Mouse (Mus musculus): ENCODE measurements around the gene Gcnt3. TPM values are rescaled to one million over a fixed set of nuclear protein-coding genes. Genes with fewer than 3 reads are reported as not detected.
"Not testable (repeated sequence)": the region's sequence is repeated elsewhere in the genome, so short reads cannot be mapped to it uniquely, and the experiment has no call there.

Gene Gcnt3
- total RNA-seq, 4 experiments from 2014 or later = not detected

DNA sequence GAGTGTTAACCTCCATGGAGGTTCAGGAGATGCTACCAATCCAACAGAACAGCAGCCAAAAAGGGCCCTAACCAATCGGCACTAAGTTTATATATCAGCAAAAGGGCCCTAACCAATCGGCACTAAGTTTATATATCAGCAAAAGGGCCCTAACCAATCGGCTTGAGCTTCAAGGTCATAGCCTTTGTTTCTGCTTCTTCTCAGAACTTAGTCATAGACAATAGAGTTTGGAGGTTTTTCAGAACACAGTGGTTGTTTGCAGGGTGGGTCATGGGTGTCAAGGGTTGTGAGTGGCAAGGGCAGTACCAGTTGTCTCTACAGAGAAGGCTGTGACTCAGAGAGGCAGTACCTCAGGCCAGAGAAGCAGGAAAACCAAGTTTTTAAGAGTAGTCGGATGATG lies 4.2 kb upstream of the Gcnt3 start:
- DNase-seq = peak; percentile 25

DNA sequence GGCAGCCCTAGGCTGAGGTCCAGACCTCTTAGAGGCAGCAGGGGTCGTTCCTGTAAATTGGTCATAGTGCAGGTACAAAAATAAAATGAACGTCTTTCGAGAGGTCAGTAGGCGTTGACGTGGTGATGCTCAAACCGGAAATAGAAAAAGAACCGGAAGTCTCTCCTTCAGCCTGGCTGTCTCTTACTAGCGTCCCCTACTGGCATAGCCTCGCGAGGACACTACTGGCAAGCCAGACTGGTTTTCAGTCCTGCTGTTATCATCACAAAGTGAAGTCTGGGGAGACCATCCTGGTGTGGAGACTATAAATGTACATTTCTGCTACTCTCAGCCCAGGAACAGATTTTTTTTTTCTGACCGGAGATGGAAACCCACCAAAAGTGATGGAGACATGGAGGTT lies 2.7 kb upstream of the Gcnt3 start:
- DNase-seq = no peak

DNA sequence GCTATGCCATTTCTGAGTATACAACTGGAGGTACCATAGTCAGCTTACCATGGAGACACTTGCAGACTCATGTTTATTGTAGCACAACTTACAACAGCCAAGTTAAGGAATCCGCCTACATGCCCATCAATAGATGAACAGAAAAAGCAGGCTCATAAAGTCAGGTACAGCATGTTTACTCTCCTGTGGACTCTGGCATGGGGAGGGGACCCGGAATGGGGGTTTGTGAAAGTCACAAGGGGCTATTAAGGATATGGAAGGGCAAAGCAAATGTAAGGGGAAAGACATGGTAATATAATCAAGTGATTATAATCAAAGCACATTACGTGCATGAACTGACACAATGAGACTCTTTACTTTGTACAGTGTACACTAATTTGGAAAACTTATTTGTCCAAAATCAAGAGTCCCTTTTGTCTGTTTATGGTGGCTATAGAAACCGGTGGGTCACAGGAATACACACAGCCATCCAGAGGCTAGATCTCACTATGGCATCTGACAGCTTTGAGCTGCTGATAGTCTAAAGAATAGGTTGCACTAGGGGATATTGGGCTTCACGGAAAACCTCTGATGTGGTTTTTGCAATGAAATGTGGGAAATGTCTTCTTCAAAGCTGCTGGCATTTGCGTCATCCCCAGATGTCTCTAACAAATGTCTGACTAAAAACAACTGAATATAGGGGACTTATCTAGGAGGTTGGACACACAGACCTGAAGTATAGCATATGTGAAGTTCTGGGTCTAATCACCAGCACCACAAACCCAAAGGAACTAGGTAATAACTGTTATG lies 1.9 kb upstream of the Gcnt3 start:
- DNase-seq = no peak

DNA sequence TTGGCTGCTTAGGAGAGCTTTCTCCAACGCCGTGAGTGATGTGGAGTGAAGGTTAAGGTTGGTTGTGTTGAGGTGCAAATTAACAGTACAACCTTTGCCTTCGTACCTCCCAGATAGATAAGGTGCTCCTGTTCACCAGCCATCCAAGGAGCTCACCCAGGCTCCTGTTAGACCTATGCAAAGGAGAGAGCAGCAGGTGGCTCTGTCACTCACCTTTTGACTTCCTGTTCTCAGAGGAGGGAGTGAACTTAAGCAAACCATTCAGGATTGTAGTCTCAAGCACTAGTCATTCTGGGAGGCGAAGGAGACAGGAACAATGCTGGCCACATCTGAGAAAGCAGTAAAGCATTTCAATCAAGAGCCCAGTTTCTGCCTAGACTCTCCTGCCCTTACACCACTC lies 1.2 kb downstream of the Gcnt3 start:
- no peak for DNase-seq

DNA sequence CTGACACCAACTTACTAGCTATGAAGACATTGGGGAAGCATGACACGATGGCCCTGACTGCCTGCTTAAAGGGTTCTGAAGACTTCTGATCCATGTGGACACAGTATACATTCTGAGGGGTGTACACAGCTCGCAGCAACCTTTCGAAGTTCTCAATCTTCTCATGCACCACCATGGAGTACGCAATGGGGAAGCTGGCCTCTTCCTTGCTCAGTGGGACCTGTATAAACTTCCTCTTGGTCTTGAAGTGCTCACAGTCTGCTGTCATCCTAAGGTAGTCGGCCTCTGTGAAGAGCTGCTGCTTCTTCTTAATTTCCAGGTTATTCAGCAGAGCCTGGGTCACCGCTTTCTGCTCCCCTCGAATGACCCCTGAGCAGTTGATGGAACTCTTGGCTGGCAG lies 3.2 kb downstream of the Gcnt3 start:
- DNase-seq = no peak

DNA sequence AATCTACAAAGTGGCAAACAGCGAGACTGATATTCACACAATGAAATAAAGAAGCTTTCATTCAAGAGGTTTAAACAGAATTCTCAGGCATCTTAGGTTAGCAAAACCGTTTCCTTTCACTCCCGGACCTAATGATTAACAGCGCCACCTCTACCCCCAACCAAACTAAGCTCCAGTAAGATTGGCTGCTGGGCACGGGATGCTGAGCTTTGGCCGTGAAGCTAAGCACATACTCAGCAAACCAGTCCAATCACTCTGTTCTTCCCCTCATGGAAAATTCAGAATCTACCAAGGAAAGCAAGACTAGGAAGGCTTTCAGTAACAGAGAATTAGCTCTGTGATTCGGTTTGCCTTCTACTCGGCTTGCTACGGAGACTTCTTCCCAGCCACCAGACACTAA lies 4.8 kb downstream of the Gcnt3 start:
- DNase-seq = no peak

DNA sequence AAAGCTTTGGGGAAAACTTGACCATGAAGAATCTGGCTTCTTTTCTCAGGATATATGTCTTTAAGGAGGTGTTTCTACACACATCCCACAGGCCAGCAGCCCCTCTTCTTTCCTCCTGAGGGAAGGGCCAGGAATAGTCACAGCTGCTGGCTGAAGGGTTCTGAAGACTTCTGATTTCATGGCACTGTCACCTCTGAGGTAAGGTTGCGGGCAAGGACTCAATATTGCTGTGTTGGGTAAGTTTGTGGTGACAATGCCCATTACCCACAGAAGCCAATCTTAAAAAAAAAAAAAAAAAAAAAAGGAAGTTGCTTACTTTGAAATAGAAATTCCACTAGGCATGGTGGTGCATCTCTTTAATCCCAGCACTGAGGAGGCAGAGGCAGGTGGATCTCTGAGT lies 5.7 kb downstream of the Gcnt3 start:
- no peak for DNase-seq

DNA sequence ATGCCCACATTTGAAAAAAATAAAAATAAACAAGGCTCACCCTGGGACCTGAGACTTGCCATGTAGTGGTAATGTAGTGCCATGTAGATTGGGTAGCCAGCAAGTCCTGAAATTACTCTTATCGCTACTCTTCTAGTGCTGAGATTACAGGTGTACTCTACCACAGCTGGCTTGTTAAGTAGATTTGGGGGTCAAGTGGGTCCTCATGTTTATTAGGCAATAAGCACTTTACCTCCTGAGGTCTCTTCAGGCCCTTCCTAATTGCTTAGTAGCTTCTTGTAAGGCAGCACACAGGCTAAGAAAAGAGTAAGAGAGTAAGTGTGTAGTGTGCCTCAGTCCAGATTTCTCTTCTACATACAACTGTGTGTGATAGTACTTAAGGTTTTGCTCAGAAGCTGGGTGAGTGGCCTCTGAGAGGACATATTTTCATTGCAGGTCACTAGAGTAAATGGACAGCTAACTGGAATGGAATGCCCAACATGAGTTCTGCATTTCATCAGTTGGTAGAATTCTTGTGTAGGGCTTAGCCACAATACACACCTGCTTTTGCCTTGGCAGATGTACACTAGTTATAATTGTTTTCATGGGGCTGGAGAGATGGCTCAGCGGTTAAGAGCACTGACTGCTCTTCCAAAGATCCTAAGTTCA lies 12.4 kb downstream of the Gcnt3 start:
- no peak for DNase-seq

DNA sequence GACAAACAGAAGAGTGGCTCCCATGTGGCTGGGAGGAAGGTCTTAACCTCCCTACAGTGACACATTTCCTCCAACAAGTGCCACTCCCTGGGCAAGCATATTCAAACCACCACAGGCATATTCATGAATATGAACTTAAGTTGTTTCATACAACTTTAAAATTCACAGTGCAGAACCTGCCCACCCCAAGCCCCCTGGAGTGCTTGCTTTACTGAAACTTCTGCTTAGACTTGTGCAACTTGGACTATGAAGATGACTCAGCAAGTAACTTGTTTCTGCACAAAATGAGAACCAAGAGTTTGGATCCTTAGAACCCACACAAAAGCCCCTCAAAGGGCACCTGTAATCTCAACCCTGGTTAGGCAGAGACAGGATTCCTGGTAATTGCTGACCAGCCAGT lies 13.2 kb downstream of the Gcnt3 start:
- no peak for DNase-seq

DNA sequence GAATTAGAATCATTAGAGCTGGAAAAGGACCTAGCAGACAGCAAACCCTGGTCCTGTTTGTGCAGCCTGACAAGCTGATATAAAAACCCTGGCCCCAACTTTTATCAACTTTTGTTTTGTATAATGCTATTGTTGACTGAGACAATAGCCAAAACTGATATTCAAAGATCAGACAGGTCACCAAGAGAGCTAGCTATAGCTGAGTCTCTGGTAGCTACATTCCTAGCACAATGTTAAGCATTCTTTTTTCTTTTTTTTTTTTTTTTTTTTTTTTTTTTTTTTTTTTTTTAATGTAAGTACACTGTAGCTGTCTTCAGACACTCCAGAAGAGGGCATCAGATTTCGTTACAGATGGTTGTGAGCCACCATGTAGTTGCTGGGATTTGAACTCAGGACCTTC lies 14.3 kb downstream of the Gcnt3 start:
- DNase-seq = not testable (repeated sequence)

DNA sequence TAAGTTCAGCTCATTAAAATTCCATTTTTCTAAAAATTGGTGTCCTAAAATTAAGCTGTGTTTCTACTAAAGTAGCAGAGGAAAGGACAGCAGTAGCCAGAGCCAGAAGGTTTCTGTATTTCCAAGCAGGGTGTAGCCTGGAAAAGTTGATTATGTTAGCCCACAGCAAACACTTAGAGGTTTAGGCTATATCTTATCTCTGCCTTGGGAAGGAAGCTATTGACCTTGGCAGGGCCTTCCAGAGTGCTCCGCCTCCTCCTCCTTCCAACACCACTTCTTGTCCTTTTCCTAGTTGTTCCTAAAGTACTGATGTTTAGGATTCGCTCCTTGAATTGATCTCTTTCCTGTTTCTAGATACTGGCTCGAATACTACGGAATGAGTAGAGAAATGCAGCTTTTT lies 15.8 kb downstream of the Gcnt3 start:
- no peak for DNase-seq

DNA sequence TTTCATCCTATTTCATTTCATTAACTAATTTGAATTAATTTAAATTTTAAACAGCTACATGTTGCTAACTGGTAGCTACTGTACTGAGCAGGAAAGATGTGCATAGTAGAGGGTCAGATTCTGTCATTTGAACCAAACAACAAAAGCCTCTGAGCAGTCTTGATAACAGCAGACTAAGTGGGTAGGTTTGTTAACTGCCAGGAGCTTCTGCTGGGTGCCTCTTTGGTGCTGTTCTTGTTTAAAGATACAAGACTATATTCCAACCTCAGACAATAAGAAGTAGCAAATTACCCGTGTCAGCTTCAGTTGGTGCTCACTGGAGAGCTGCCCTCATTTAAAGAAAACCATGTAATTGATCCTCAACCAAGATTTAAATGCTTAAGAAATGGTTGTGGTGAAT lies 16.3 kb downstream of the Gcnt3 start:
- no peak for DNase-seq

DNA sequence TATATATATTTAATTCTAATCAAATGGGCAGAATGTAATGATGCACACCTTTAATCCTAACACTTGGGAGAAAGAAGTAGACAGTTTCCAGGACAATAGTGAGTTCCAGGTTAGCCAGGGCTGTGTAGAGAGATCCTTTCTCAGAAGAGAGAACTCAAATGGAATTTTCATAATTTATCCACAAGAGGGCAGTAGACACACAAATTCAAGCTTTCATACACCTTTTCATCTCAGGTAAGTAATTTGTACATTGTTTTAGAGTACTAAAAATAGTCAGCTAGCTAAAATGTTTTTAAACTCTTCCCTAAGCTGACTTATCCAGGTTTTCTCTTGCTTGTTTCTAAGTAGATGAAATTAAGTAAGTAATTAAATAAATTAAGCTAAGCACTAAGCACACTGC lies 19.0 kb downstream of the Gcnt3 start:
- DNase-seq = no peak

DNA sequence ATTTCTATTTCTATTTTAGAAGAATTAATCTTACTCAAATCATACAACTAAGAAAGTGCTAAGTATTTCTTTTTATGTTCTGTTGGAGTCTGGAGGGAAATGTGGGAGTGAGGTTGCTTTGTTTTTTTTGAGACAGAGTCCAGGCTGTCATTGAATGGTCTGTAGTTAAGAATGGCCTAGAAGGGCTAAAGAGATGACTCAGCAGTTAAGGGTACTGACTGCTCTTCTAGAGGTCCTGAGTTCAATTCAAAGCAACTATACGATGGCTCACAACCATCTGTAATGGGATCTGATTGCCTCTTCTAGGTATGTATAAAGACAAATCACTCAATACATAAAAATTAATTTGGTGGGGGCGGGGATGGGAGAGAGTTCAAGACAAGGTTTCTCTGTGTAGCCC lies 22.3 kb downstream of the Gcnt3 start:
- DNase-seq = no peak

DNA sequence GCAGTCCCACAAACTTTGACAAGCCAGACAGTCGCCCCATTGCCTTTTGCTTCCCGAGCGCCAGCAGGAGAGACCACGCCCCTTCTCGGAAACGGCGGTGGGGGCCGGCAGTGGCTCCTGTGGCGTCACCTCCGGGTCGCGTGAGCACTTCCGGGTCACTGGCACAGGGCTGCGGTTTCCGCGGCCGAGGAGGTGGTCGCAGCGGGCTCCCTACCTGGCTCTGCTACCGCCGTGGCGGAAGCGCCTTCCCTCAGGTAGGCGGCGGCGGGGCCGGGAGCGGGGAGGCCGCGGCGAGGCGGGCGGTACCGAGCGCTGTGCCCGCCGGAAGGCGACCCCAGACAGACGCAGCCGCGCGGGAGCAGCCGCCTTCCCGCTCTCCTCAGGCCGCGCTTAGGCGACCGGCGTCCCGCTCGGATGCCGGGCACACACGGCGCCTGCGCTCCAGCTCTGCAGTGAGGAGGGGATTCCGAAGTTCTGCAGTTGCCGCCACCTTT lies 25.4 kb downstream of the Gcnt3 start, which contains the start of gene Gtf2a2:
Gtf2a2 (plus strand) TSS at position 143 of the 494 bp plus-strand sequence.
- DNase-seq = peak; percentile 90

DNA sequence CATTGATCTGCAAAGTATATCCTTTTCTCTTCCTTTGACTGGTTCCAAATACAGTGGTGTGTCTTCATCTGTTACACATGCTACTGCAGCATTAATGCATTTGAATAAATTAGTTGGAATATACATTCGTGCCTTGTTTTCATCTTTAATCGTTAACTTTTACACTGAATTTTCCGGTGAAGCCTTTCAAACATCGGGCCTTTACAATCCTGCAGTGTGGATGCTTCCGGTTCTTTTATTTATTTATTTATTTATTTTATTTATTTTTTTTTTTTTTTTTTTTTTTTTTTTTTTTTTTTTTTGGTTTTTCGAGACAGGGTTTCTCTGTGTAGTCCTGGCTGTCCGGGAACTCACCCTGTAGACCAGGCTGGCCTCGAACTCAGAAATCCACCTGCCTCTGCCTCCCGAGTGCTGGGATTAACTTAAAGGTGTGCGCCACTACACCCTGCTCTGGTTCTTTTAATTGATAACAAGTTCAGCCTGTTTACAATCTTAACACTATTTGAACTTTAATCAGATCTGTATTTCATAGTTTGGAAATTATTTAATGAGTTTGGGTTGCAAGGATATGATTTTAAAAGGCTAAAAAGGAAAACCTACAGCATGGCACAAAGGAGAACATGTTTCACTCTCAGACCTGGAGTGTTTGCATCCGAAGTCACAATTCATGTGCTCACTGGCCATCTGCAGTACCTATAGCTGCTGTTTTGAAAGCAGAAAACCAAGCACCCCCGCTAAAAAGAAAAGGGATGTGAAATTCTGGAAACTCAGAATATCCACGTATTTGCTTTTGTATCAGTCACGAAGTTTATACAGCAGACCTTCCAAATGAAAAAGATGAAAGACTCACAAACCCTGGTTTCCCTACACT lies 26.1 kb downstream of the Gcnt3 start:
- no peak for DNase-seq

DNA sequence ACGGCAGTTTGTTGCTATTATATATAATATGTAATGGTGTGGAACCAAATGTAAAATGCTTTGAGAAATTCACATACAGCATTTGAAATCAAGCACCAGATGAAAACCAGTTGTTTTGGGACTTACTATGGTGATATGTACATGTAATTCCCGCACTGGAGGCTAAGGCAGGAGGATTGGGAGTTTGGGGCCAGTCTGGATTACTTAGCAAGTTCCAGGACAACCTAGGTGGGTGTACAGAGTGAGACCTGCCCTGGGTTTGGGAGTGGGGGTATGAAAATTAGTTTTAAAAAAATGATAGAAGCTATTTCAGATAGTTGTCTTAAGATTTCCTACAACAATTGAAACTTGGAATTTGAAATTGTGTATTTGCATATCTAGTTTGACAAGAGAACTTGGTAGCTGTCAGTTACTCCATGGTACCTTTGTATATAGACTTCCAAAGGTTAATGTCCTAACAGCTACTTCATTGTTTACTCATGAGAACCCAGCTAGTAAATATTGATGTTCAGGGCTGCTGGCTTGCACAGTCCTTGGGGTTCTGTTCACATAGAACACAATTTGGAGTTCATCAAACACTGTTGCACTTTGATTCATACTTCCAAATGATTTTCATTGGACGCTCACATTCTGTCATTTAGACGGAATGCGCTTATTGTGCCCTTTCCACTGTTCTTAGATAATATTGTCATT lies 27.0 kb downstream of the Gcnt3 start:
- no peak for DNase-seq

DNA sequence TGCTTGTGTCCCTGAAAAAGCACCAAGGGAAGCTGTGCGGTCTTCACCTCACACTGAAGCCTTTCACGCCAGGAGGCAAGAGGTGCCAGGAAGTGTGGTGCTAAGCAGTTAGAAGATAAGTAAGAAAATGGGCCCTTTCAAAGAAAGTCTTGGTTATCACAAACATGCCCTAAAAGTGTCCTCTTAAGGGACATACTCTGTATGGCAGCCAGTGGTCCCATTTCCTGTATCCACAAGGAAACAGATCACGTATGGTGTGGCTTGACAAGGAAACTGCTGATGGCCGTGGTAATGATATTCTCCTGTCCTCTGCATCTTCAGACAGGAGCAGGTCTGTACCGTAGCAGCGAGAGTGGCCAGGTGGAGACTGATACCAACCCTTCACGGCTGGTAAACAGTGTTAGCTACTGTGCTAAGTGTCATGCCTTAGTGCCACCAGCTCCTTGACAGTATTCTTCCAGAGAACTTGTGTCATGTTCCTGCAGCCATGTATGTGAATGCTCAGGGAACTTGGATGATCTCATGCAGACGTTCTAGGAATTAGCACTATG lies 28.1 kb downstream of the Gcnt3 start:
- DNase-seq = no peak

DNA sequence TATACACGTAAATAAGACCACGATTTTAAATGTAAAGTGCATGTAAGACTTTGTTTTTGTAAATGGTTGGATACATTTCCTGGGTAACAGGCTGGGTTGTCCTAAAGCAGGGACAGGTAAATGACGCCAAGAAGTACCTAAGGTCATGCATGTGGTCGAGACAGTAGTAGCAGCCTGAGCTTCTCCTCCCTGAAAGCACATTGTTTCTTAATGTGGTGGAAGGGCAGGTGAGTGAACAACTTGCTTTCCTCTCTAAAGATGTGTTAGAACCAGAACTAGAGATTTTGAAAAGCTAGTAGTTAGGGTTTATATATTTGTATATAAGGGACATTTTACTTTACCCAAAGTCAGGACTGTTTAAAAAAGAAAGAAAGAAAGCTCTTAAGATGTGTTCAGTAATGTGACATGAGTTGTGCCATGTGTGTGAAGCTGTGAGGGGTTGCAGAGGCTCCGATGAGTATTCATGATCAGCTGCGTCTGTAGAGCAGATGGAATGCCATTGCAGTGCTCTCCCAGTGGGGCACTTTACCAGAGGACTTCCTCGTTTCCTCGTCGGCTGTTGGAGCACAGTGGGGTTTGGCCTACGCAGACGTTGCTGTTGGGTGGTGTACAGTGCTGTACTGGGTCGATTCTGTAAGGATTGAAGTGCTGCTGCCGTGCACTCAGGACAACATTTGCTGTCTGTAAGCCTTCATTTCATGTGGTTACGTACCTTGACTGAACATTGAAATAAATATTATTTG lies 30.2 kb downstream of the Gcnt3 start:
- DNase-seq = no peak

DNA sequence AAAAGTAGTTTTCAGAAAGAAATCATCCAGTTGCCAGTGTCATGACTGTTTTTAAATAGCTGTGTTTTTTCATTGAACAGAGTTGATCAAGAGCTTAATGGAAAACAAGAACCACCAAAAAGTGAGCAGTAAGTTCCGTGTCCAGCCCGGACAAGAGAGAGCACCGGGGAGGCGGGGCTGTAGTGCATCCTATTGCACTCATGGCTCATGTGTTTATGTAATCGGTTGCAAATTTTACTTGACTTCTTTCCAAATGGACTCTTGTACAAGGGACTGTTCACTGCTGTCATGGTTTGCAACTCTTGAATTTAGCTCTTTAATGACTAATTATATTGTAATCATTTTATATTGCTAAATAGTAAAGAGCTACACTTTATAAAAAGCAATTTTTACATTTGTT lies 30.9 kb downstream of the Gcnt3 start:
- DNase-seq = no peak

DNA sequence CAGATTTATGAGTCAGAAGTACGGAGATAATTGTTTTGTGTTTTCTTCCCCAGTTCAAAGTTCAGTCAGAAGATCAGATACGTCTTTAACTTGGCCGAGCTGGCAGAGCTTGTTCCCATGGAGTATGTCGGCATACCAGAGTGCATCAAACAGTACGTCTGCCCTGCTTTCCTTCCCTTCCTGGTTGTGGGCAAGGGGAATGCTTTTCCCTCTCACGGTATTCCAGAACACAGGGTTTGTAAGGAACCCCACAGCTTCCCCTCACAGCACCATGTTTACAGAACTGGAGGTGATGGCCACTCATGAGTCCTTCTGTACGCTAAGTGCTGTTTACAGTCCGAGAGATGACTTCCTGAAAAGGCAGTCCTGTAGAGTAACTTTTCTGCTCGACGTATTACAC lies 34.4 kb downstream of the Gcnt3 start:
- DNase-seq = no peak
